Mouse (Mus musculus): ENCODE measurements at regions not wholly inside any gene's neighbourhood (a gene's known extent, or its start where the extent isn't known, plus 50 kb on each side); places are given as distances from the start of the nearest gene placed in this dataset.

DNA sequence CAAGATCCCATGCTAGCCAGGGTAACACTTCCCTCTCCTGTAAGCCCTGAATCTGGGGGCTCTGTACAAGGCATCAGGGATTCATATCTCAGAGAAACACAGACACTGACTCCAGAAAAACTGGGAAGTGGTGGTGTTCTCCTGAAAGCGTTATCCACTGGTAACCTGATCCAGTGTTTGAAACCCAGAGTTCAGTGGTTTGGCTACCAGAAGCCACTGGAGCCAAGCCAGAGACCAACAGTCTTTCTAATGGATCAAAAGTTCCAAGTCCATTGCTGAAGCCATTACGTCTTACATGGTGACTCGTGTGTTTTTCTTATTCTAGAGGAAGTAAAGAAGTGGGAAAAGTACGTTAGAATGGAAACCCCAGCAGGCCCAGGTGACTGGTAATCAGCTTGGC lies 125.6 kb downstream of the Dad1 start:
- no peak for TF ChIP-seq CTCF (IDR thresholded peaks at IDR 0.05; ENCODE audit: insufficient read depth, low read length)
- TF ChIP-seq POLR2A (IDR thresholded peaks at IDR 0.05; ENCODE audit: borderline replicate concordance, extremely low read depth, low read depth, low read length), result no peak
